Mouse (Mus musculus) heart, adult 2 months (tissue): ENCODE measurements around the gene Plcb3.

Experiments
- CTCF ChIP-seq: fragments of 200-600 bp; IDR thresholded peaks from 2 replicates; pipeline ENCODE4 v1.8.1; 2022; ENCODE audit warnings: antibody characterized with exemption, mild to moderate bottlenecking, moderate library complexity
- POLR2A ChIP-seq: fragments of 200-500 bp; IDR thresholded peaks from 2 replicates; pipeline ENCODE4 v1.6.1; 2011; ENCODE audit warnings: mild to moderate bottlenecking, low read depth, low read length, control low read depth; ENCODE audit not compliant: insufficient read depth

- no peak for TF ChIP-seq CTCF
- no peak for TF ChIP-seq POLR2A
These were observed 1.7 kb upstream of the Plcb3 start for GRCm38 (mm10) chr19:6977759-6978638.
